Mouse (Mus musculus) myocyte (in vitro differentiated cells): ENCODE data around the gene Eif4e1b.

Source experiments
- MAX ChIP-seq: IDR thresholded peaks from one replicate; pipeline ENCODE4 v1.6.1; 2011; ENCODE audit warnings: low read depth, mild to moderate bottlenecking, control low read depth
- POLR2A ChIP-seq: IDR thresholded peaks from one replicate; pipeline ENCODE4 v1.6.1; 2011; ENCODE audit warnings: low read depth, mild to moderate bottlenecking, control low read depth, moderate library complexity; ENCODE audit not compliant: insufficient read length

- TF ChIP-seq MAX, result no peak
- TF ChIP-seq POLR2A, result no peak
These were observed 22.9 kb upstream of the Eif4e1b start for GRCm38 (mm10) chr13:54760906-54761305.
